Mouse (Mus musculus): ENCODE data around the gene Itga9. TPM values are rescaled to one million over a fixed set of nuclear protein-coding genes. Genes with fewer than 3 reads are reported as not detected.
A peak's percentile ranks its signal among the peaks of the same experiment; 100 is the strongest.
"Not testable (repeated sequence)": the region's sequence is repeated elsewhere in the genome, so short reads cannot be mapped to it uniquely, and the experiment has no call there.

Itga9 gene
- polyA plus RNA-seq, 1 experiment from 2014 or later, result 2.6 TPM

GRCm38 (mm10) chr9:118585998-118586397 is 20.5 kb upstream of the Itga9 start:
- Histone ChIP-seq H3K27ac (replicated peaks) (no peak overlapping the region), H3K27me3 (replicated peaks) (no peaks in the 10 kb centered on the region), H3K9ac (replicated peaks) (no peak overlapping the region), H3K4me3 (replicated peaks) (no peak overlapping the region), H3K4me1 (peaks cover 8% of the 10 kb centered on the region), H3K36me3 (peaks cover 28% of the 10 kb centered on the region), H3K9me3 (replicated peaks) (no peaks in the 10 kb centered on the region), H3K4me2 (no peak overlapping the region)
- 88% methylated on average over 6 of the region's 6 CpGs for WGBS
- no peak for ATAC-seq (ENCODE audit: low FRiP score)

- no peak for ATAC-seq (ENCODE audit: low FRiP score)
- WGBS, result 77% methylated on average over 4 of the region's 4 CpGs
Measured at GRCm38 (mm10) chr9:118587115-118587514, 19.4 kb upstream of the Itga9 start.

GRCm38 (mm10) chr9:118589249-118589648 is 17.2 kb upstream of the Itga9 start:
- H3K36me3 ChIP-seq, result peaks cover 4% of the 10 kb centered on the region; the same call in 1 of the 2 replicates
- H3K9me3 ChIP-seq (replicated peaks), result no peaks in the 10 kb centered on the region
- no peak for ATAC-seq (ENCODE audit: low FRiP score)
- 29% methylated on average over 3 of the region's 3 CpGs for WGBS
- H3K4me1 ChIP-seq, result peaks cover 8% of the 10 kb centered on the region
- no peak overlapping the region for H3K9ac ChIP-seq (replicated peaks)
- H3K27me3 ChIP-seq (replicated peaks), result no peaks in the 10 kb centered on the region
- no peak overlapping the region for H3K4me2 ChIP-seq
- H3K27ac ChIP-seq (replicated peaks), result no peak overlapping the region
- no peak overlapping the region for H3K4me3 ChIP-seq (replicated peaks)

More at GRCm38 (mm10) chr9:118587115-118587514, 19.4 kb upstream of the Itga9 start:
- Histone ChIP-seq H3K4me2 (no peak overlapping the region), H3K4me1 (peaks cover 8% of the 10 kb centered on the region), H3K4me3 (replicated peaks) (no peak overlapping the region), H3K27me3 (replicated peaks) (no peaks in the 10 kb centered on the region), H3K9me3 (replicated peaks) (no peaks in the 10 kb centered on the region), H3K9ac (replicated peaks) (no peak overlapping the region), H3K27ac (replicated peaks) (no peak overlapping the region), H3K36me3 (peaks cover 19% of the 10 kb centered on the region)

- no peak overlapping the region for H3K9ac ChIP-seq (replicated peaks)
- no peak for ATAC-seq (ENCODE audit: low FRiP score)
- no peaks in the 10 kb centered on the region for H3K27me3 ChIP-seq (replicated peaks)
- H3K4me2 ChIP-seq, result no peak overlapping the region
- H3K9me3 ChIP-seq (replicated peaks), result no peaks in the 10 kb centered on the region
- 20% methylated on average over 7 of the region's 7 CpGs for WGBS
- no peak overlapping the region for H3K27ac ChIP-seq (replicated peaks)
- H3K4me1 ChIP-seq, result peaks cover 8% of the 10 kb centered on the region
- peaks cover 2% of the 10 kb centered on the region; the same call in 1 of the 2 replicates for H3K36me3 ChIP-seq
- no peak overlapping the region for H3K4me3 ChIP-seq (replicated peaks)
Measured at GRCm38 (mm10) chr9:118590230-118590629, 16.3 kb upstream of the Itga9 start.

DNA sequence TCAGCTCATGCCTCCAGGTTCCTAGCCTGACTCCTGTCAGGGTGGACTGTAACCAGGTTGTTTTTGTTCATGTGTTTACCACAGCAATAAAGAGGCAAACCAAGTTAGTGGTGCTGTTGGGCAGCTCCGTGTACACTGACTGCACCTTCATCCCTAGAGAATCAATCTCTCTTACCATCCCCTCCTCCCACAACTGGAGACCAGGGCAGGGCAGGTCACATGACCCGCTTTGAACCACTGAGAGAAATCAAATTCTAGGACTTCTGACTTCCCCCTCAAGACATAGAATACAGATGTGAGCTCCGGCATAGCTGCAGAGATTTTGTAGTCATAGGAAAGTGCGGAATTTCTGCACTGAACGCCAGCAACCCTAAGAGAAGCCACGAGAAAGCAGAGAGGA is 14.9 kb upstream of the Itga9 start:
- no peak overlapping the region for H3K4me2 ChIP-seq
- H3K4me3 ChIP-seq (replicated peaks), result no peak overlapping the region
- H3K9me3 ChIP-seq (replicated peaks), result no peaks in the 10 kb centered on the region
- no peak overlapping the region for H3K27ac ChIP-seq (replicated peaks)
- H3K36me3 ChIP-seq, result no peaks in the 10 kb centered on the region
- peaks cover 8% of the 10 kb centered on the region for H3K4me1 ChIP-seq
- ATAC-seq (ENCODE audit: low FRiP score), result no peak
- 81% methylated on average over 6 of the region's 6 CpGs for WGBS
- no peak overlapping the region for H3K9ac ChIP-seq (replicated peaks)
- no peaks in the 10 kb centered on the region for H3K27me3 ChIP-seq (replicated peaks)

GRCm38 (mm10) chr9:118592585-118593249 is 13.8 kb upstream of the Itga9 start:
- Histone ChIP-seq H3K36me3 (no peaks in the 10 kb centered on the region), H3K9me3 (replicated peaks) (no peaks in the 10 kb centered on the region), H3K4me1 (peaks cover 8% of the 10 kb centered on the region), H3K27ac (replicated peaks) (no peak overlapping the region), H3K27me3 (replicated peaks) (no peaks in the 10 kb centered on the region), H3K4me2 (no peak overlapping the region), H3K4me3 (replicated peaks) (no peak overlapping the region), H3K9ac (replicated peaks) (no peak overlapping the region)
- 54% methylated on average over 13 of the region's 13 CpGs for WGBS
- ATAC-seq (ENCODE audit: low FRiP score), result no peak

GRCm38 (mm10) chr9:118593443-118593842 is 13.0 kb upstream of the Itga9 start:
- H3K36me3 ChIP-seq, result no peaks in the 10 kb centered on the region
- H3K27ac ChIP-seq (replicated peaks), result no peak overlapping the region
- H3K4me2 ChIP-seq, result no peak overlapping the region
- no peak overlapping the region for H3K4me3 ChIP-seq (replicated peaks)
- H3K27me3 ChIP-seq (replicated peaks), result no peaks in the 10 kb centered on the region
- no peak overlapping the region for H3K9ac ChIP-seq (replicated peaks)
- H3K4me1 ChIP-seq, result peaks cover 8% of the 10 kb centered on the region
- WGBS, result 84% methylated on average over 8 of the region's 8 CpGs
- no peaks in the 10 kb centered on the region for H3K9me3 ChIP-seq (replicated peaks)
- no peak for ATAC-seq (ENCODE audit: low FRiP score)

DNA sequence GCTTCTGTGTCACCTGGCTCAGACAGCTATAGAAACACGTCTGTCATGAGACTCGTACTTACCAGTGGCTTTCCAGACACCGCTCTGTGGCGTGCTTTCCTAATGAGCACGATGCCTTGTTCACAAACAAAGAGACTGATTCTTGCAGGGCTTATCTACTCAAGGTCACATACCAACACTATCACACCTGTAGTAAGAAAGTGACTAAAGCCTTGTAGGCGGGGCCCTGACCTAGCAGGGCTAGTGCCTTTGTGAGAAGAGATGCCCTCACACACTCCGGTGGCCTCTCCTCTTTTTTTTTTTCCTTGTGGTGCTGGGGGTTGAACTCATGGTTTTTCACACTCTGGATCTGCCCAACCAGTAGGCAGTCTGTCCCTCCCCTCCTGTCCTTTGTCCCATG is 9.7 kb upstream of the Itga9 start:
- H3K9me3 ChIP-seq (replicated peaks), result no peaks in the 10 kb centered on the region
- no peak overlapping the region for H3K4me2 ChIP-seq
- H3K27me3 ChIP-seq (replicated peaks), result no peaks in the 10 kb centered on the region
- H3K27ac ChIP-seq (replicated peaks), result no peak overlapping the region
- 94% methylated on average over 7 of the region's 7 CpGs for WGBS
- H3K4me1 ChIP-seq, result no peaks in the 10 kb centered on the region
- no peak for ATAC-seq (ENCODE audit: low FRiP score)
- no peaks in the 10 kb centered on the region for H3K36me3 ChIP-seq
- no peak overlapping the region for H3K9ac ChIP-seq (replicated peaks)
- no peak overlapping the region for H3K4me3 ChIP-seq (replicated peaks)

- H3K27me3 ChIP-seq (replicated peaks); H3K4me3 ChIP-seq (replicated peaks); H3K9me3 ChIP-seq (replicated peaks); H3K4me2 ChIP-seq; ATAC-seq (ENCODE audit: low FRiP score); H3K9ac ChIP-seq (replicated peaks); H3K36me3 ChIP-seq; H3K27ac ChIP-seq (replicated peaks); H3K4me1 ChIP-seq: not testable (repeated sequence)
- WGBS, result 77% methylated on average over 3 of the region's 3 CpGs
Measured at GRCm38 (mm10) chr9:118600393-118600792, 6.1 kb upstream of the Itga9 start.

DNA sequence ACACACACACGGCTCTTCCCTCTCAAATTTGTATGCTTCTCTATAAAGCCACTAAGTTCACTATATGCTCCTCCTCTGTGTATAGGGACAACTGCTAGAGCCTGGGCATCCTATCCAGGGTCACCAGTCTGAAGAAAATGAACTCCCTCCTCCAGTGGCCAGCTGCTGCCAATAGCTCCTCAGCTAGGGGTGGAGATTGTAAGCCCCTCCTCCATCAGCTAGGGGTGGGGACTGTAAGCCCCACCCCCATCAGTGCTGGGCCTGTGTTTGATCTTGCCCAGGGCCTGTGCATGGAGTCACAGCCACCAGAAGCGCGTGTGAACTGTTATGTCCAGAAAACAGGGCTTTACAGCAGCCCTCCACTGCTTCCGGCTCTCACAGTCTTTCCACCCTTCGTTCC is 3.9 kb upstream of the Itga9 start:
- no peak overlapping the region for H3K4me2 ChIP-seq
- 79% methylated on average over 5 of the region's 5 CpGs for WGBS
- peaks cover 14% of the 10 kb centered on the region for H3K4me1 ChIP-seq
- no peak for ATAC-seq (ENCODE audit: low FRiP score)
- H3K27ac ChIP-seq (replicated peaks), result no peak overlapping the region
- H3K9ac ChIP-seq (replicated peaks), result no peak overlapping the region
- H3K36me3 ChIP-seq, result no peaks in the 10 kb centered on the region
- peaks cover 17% of the 10 kb centered on the region for H3K27me3 ChIP-seq (replicated peaks)
- H3K9me3 ChIP-seq (replicated peaks), result no peaks in the 10 kb centered on the region
- H3K4me3 ChIP-seq (replicated peaks), result no peak overlapping the region

- peak; percentile 42; the same call in 1 of the 2 replicates for ATAC-seq (ENCODE audit: low FRiP score)
- Histone ChIP-seq H3K9ac (replicated peaks) (peak overlapping the region; percentile 76), H3K4me3 (replicated peaks) (peak overlapping the region; percentile 70), H3K36me3 (no peaks in the 10 kb centered on the region), H3K4me1 (peaks cover 29% of the 10 kb centered on the region), H3K4me2 (peak overlapping the region; percentile 97), H3K27me3 (replicated peaks) (peaks cover 35% of the 10 kb centered on the region), H3K9me3 (replicated peaks) (no peaks in the 10 kb centered on the region), H3K27ac (replicated peaks) (0 out of 2 replicates have a peak overlapping the region, but pooled peaks have one; percentile 13)
- WGBS, result under 1% methylated on average over 30 of the region's 68 CpGs
Measured at GRCm38 (mm10) chr9:118606817-118607371, 404 bp downstream of the Itga9 start.

GRCm38 (mm10) chr9:118607701-118608401 is 1.4 kb downstream of the Itga9 start:
- ATAC-seq (ENCODE audit: low FRiP score), result no peak
- Histone ChIP-seq H3K36me3 (no peaks in the 10 kb centered on the region), H3K9ac (replicated peaks) (peak overlapping the region; percentile 76; the same call in 1 of the 2 replicates), H3K27me3 (replicated peaks) (peaks cover 33% of the 10 kb centered on the region), H3K9me3 (replicated peaks) (no peaks in the 10 kb centered on the region), H3K4me3 (replicated peaks) (peak overlapping the region; percentile 70), H3K4me1 (peaks cover 38% of the 10 kb centered on the region), H3K27ac (replicated peaks) (no peak overlapping the region), H3K4me2 (peak overlapping the region; percentile 97)
- WGBS, result 34% methylated on average over 16 of the region's 16 CpGs
